11 mouse cellular contexts compared by ENCODE assay signal in the genomic region with DNA sequence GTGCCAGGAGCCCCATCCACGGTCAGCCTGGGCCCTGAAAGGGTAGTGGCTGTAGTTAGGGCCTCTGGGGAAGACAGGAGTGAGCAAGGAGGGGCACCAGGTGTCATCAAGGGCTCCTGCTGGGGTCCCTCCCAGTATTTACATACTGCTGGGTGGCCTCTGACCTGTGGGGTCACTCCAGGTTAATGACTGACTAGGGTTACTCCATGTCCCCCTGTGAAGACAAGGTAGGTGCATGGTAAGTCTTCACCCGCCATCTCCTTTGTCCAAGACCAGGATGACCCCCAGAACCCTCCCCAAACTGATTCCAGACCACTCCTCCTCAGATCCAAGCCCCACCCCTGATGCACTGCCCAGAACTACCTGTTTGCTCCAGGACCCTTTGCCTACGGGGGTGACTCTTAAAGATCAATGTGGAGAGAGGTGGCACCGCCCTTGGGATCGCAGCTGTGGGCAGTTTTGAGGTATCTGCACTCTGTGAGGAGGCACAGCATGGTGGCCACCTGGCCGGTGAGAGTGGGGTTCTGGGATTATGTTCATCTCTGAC. TPM values are rescaled to one million over a fixed set of nuclear protein-coding genes. Genes with fewer than 3 reads are reported as not detected.
DNase-seq lines count a peak whose midpoint lies in the region; ATAC-seq and TF ChIP-seq lines count a peak whose summit lies in the region.
"Had no signal": no experiment of that assay in that cellular context is flagged by ENCODE, and none has a peak within 500 bp of the region (broad histone marks: within the 10 kb centered on the region; RNA-seq: fewer than 3 reads in every experiment).

A gene (minus strand): TSS at position 111 of the 547 bp plus-strand sequence.

- H3K27me3 ChIP-seq in heart, embryonic 10.5 days (ENCODE audit: insufficient read depth, poor library complexity, severe bottlenecking) = peaks cover 25% of the 10 kb centered on the region
- H3K27me3 ChIP-seq in lung, embryonic 14.5 days (ENCODE audit: insufficient read depth, low read length) = 0 out of 2 replicates have a peak, but pooled peaks cover 10% of the 10 kb centered on the region
- peaks cover 7% of the 10 kb centered on the region; the same call in 1 of the 2 replicates for H3K27me3 ChIP-seq in embryonic facial prominence, embryonic 14.5 days (replicated peaks; ENCODE audit: control insufficient read depth, insufficient read depth, low read length)
- no peaks in the 10 kb centered on the region for H3K27me3 ChIP-seq in myocyte (ENCODE audit: control insufficient read depth, insufficient read depth, insufficient read length)

- no peaks in the 10 kb centered on the region for H3K36me3 ChIP-seq in heart, embryonic 10.5 days
- no peaks in the 10 kb centered on the region for H3K36me3 ChIP-seq in lung, embryonic 14.5 days (ENCODE audit: insufficient read depth)
- no peaks in the 10 kb centered on the region for H3K36me3 ChIP-seq in embryonic facial prominence, embryonic 14.5 days (ENCODE audit: control insufficient read depth, insufficient read depth, low read length)
- no peaks in the 10 kb centered on the region for H3K36me3 ChIP-seq in myocyte (ENCODE audit: control insufficient read depth, insufficient read depth)
- H3K36me3 ChIP-seq: limb, embryonic 15.5 days had no signal

- TF ChIP-seq CTCF in lung, embryonic 14.5 days (IDR thresholded peaks at IDR 0.05; ENCODE audit: low read depth) = no peak
- no peak for TF ChIP-seq CTCF in lung, adult 2 months (IDR thresholded peaks at IDR 0.05; ENCODE audit: insufficient read depth, low read length)

- H3ac ChIP-seq in myocyte (ENCODE audit: control insufficient read depth, insufficient read length) = no peak within 1 kb of the TSS

- DNase-seq in heart, embryonic 10.5 days (ENCODE audit: low spot score) = no peak
- DNase-seq in heart, adult 8-10 months (ENCODE audit: low spot score) = no peak
- no peak for DNase-seq in lung, embryonic 14.5 days
- DNase-seq in lung, adult 2 months = no peak
- no peak for DNase-seq in embryonic facial prominence, embryonic 14.5 days (ENCODE audit: low spot score)
- no peak for DNase-seq in right cerebral cortex, postnatal 4 days
- DNase-seq in c-Kit-positive CD71-positive TER-119-positive erythroid progenitor cells, embryonic 14.5 days (ENCODE audit: low spot score) = no peak
- DNase-seq: adrenal gland, postnatal 36 days had no signal

- peak within 1 kb of the TSS; percentile 30 for H3K27ac ChIP-seq in heart, embryonic 10.5 days
- no peak within 1 kb of the TSS for H3K27ac ChIP-seq in lung, embryonic 14.5 days (ENCODE audit: low read depth)
- H3K27ac ChIP-seq in embryonic facial prominence, embryonic 14.5 days (replicated peaks; ENCODE audit: low read depth, low read length) = no peak within 1 kb of the TSS
- H3K27ac ChIP-seq: limb, embryonic 15.5 days had no signal

- no peaks in the 10 kb centered on the region for H3K79me2 ChIP-seq in myocyte (ENCODE audit: control insufficient read depth, insufficient read depth)

- H3K4me2 ChIP-seq in lung, embryonic 14.5 days = peak within 1 kb of the TSS; percentile 29; the same call in 1 of the 2 replicates
- H3K4me2 ChIP-seq in embryonic facial prominence, embryonic 14.5 days (ENCODE audit: low read depth, low read length) = 0 out of 2 replicates have a peak within 1 kb of the TSS, but pooled peaks have one; percentile 82
- H3K4me2 ChIP-seq in myocyte (ENCODE audit: low read depth) = no peak within 1 kb of the TSS

- H3K9me3 ChIP-seq in heart, embryonic 10.5 days = no peaks in the 10 kb centered on the region
- no peaks in the 10 kb centered on the region for H3K9me3 ChIP-seq in lung, embryonic 14.5 days (ENCODE audit: low read depth, low read length)
- H3K9me3 ChIP-seq in embryonic facial prominence, embryonic 14.5 days (ENCODE audit: control insufficient read depth, low read length) = no peaks in the 10 kb centered on the region
- H3K9me3 ChIP-seq: limb, embryonic 15.5 days had no signal

- peak within 1 kb of the TSS; percentile 40 for H3K4me3 ChIP-seq in heart, embryonic 10.5 days
- peak within 1 kb of the TSS; percentile 8; the same call in 1 of the 2 replicates for H3K4me3 ChIP-seq in lung, embryonic 14.5 days (ENCODE audit: low read depth, low read length)
- no peak within 1 kb of the TSS for H3K4me3 ChIP-seq in lung, adult 2 months (replicated peaks; ENCODE audit: extremely low read depth, low read depth, low read length)
- no peak within 1 kb of the TSS for H3K4me3 ChIP-seq in embryonic facial prominence, embryonic 14.5 days (ENCODE audit: low read depth, low read length)
- H3K4me3 ChIP-seq in myocyte = peak within 1 kb of the TSS; percentile 52
- H3K4me3 ChIP-seq: limb, embryonic 15.5 days had no signal

- TF ChIP-seq POLR2A in lung, adult 2 months (IDR thresholded peaks at IDR 0.05; ENCODE audit: borderline replicate concordance, extremely low read depth, low read depth, low read length) = no peak
- no peak for TF ChIP-seq POLR2A in myocyte (IDR thresholded peaks at IDR 0.05; ENCODE audit: insufficient read length, low read depth)

- peaks cover 54% of the 10 kb centered on the region for H3K4me1 ChIP-seq in heart, embryonic 10.5 days
- H3K4me1 ChIP-seq in lung, embryonic 14.5 days (ENCODE audit: insufficient read depth) = peaks cover 10% of the 10 kb centered on the region; the same call in 1 of the 2 replicates
- peaks cover 12% of the 10 kb centered on the region for H3K4me1 ChIP-seq in lung, adult 2 months (ENCODE audit: control insufficient read depth, insufficient read depth, low read length)
- H3K4me1 ChIP-seq in embryonic facial prominence, embryonic 14.5 days (ENCODE audit: control insufficient read depth, insufficient read depth, low read length) = peaks cover 17% of the 10 kb centered on the region

- ATAC-seq in lung, embryonic 14.5 days (ENCODE audit: insufficient read depth) = no peak
- ATAC-seq in embryonic facial prominence, embryonic 14.5 days (ENCODE audit: low read depth) = no peak
- ATAC-seq: CD4-positive, CD25-positive, alpha-beta regulatory T cell, adult 4 months had no signal

- 71% methylated on average over 6 of the region's 6 CpGs for WGBS in heart, embryonic 10.5 days
- WGBS in lung, embryonic 14.5 days = 66% methylated on average over 6 of the region's 6 CpGs
- WGBS in lung, adult 2 months = 86% methylated on average over 6 of the region's 6 CpGs
- WGBS in embryonic facial prominence, embryonic 14.5 days = 74% methylated on average over 6 of the region's 6 CpGs

- 0 out of 2 replicates have a peak within 1 kb of the TSS, but pooled peaks have one; percentile 6 for H3K9ac ChIP-seq in lung, embryonic 14.5 days
- peak within 1 kb of the TSS; percentile 30; the same call in 1 of the 2 replicates for H3K9ac ChIP-seq in embryonic facial prominence, embryonic 14.5 days (ENCODE audit: low read depth, low read length)
- H3K9ac ChIP-seq: limb, embryonic 15.5 days had no signal

TF ChIP-seq in myocyte, 11 proteins besides CTCF, POLR2A, EP300 and RAD21:
- TF ChIP-seq MYOD1 (IDR thresholded peaks at IDR 0.05; ENCODE audit: control insufficient read depth in 1 of 3, insufficient read length in 2 of 3, low read depth in 2 of 3) (no peak), MAX (IDR thresholded peaks at IDR 0.05; ENCODE audit: low read depth) (no peak), REST (IDR thresholded peaks at IDR 0.05; ENCODE audit: insufficient read depth, insufficient read length) (no peak), CEBPB (IDR thresholded peaks at IDR 0.05; ENCODE audit: insufficient read depth, poor library complexity, severe bottlenecking) (no peak), USF1 (IDR thresholded peaks at IDR 0.05; ENCODE audit: low read depth) (no peak), MYOG (IDR thresholded peaks at IDR 0.05; ENCODE audit: control insufficient read depth in 1 of 3, insufficient read depth in 1 of 3, insufficient read length in 2 of 3, low read depth in 2 of 3) (no peak), TCF3 (IDR thresholded peaks at IDR 0.05; ENCODE audit: insufficient read length, low read depth) (no peak), POLR2AphosphoS2 (IDR thresholded peaks at IDR 0.05; ENCODE audit: insufficient read length, low read depth) (no peak), E2F4 (IDR thresholded peaks at IDR 0.05; ENCODE audit: insufficient read depth) (no peak), SRF (IDR thresholded peaks at IDR 0.05; ENCODE audit: control insufficient read depth, insufficient read length, low read depth) (no peak), TCF12 (IDR thresholded peaks at IDR 0.05; ENCODE audit: insufficient read depth, poor library complexity, severe bottlenecking) (no peak)

RNA-seq across cellular contexts. Expression of the gene that starts here (rescaled TPM):
- 0.43 and 1.6 TPM in 2 replicates for polyA plus RNA-seq in heart, embryonic 10.5 days (2016; fragmentation: Nextera tagmentation; extraction: Ambion mirVana)
- 1 to 10 TPM in 2 of 4 experiments, under 1 TPM in 2; 0.69 to 1.9 (median 1.2) TPM for total RNA-seq in heart, adult 8-10 months (2022)
- 0.12 and 0.22 TPM in 2 replicates for polyA plus RNA-seq in lung, embryonic 14.5 days (2014; fragmentation: Nextera tagmentation; extraction: Ambion mirVana)
- polyA plus RNA-seq in lung, adult 2 months (2012; rRNA removed) = 5.4 and 6.6 TPM in 2 replicates
- 0.28 and 0.29 TPM in 2 replicates for polyA plus RNA-seq in embryonic facial prominence, embryonic 14.5 days (2014; fragmentation: Nextera tagmentation; extraction: Ambion mirVana)
- 54.1 TPM for polyA plus RNA-seq in myocyte (2012; fragmentation: generic; extraction: Trizol)
- polyA plus RNA-seq: CD4-positive, CD25-positive, alpha-beta regulatory T cell, adult 4 months had no signal

Comparison
In these comparisons a context has a peak if more than half of its experiments do, and no peak if none do; other contexts are left out.
1. H3K4me3 ChIP-seq: peak in heart, embryonic 10.5 days (single experiment), lung, embryonic 14.5 days (single experiment) and myocyte (single experiment); none in lung, adult 2 months (single experiment) and embryonic facial prominence, embryonic 14.5 days (single experiment).